Mouse (Mus musculus) mesoderm, embryonic 11.5 days (tissue): ENCODE measurements around the gene En1.

Source experiments
- DNase-seq: peaks from one replicate; pipeline ENCODE4 v3.0.0-alpha.2; 2012; ENCODE audit warnings: low read depth, low spot score

Gene En1

GRCm38 (mm10) chr1:120602031-120602730 is at the start of gene En1:
Gene En1 (plus strand): TSS chr1:120602418.
- peak; percentile 82 for DNase-seq

- DNase-seq: no peak
Observed at GRCm38 (mm10) chr1:120556926-120557846, 45.0 kb upstream of the En1 start.

GRCm38 (mm10) chr1:120558341-120559285 is 43.6 kb upstream of the En1 start:
- peak; percentile 13 for DNase-seq

- no peak for DNase-seq
Observed at GRCm38 (mm10) chr1:120559911-120560310, 42.3 kb upstream of the En1 start.

GRCm38 (mm10) chr1:120581306-120581705 is 20.9 kb upstream of the En1 start:
- DNase-seq: no peak

- no peak for DNase-seq
Observed at GRCm38 (mm10) chr1:120585481-120585880, 16.7 kb upstream of the En1 start.

GRCm38 (mm10) chr1:120586500-120587110 is 15.6 kb upstream of the En1 start:
- peak; percentile 86 for DNase-seq

GRCm38 (mm10) chr1:120587431-120587830 is 14.8 kb upstream of the En1 start:
- DNase-seq: no peak

GRCm38 (mm10) chr1:120587960-120588359 is 14.3 kb upstream of the En1 start:
- no peak for DNase-seq

- DNase-seq: no peak
Observed at GRCm38 (mm10) chr1:120588362-120589027, 13.7 kb upstream of the En1 start.

GRCm38 (mm10) chr1:120593236-120593919 is 8.8 kb upstream of the En1 start:
- no peak for DNase-seq

- no peak for DNase-seq
Observed at GRCm38 (mm10) chr1:120594603-120595002, 7.6 kb upstream of the En1 start.

GRCm38 (mm10) chr1:120595471-120596240 is 6.6 kb upstream of the En1 start:
- DNase-seq: no peak

- no peak for DNase-seq
Observed at GRCm38 (mm10) chr1:120596319-120596718, 5.9 kb upstream of the En1 start.

GRCm38 (mm10) chr1:120596784-120597183 is 5.4 kb upstream of the En1 start:
- DNase-seq: no peak

GRCm38 (mm10) chr1:120597271-120597670 is 4.9 kb upstream of the En1 start:
- no peak for DNase-seq

- no peak for DNase-seq
Observed at GRCm38 (mm10) chr1:120598196-120598940, 3.9 kb upstream of the En1 start.

- DNase-seq: no peak
Observed at GRCm38 (mm10) chr1:120599321-120600148, 2.7 kb upstream of the En1 start.
